Mouse (Mus musculus) limb, embryonic 11.5 days (tissue): ENCODE results near the gene Sdf2. TPM values are rescaled to one million over a fixed set of nuclear protein-coding genes. Genes with fewer than 3 reads are reported as not detected.

Experiments
- ATAC-seq: fragments of 200-750 bp; cut with Nextera tagmentation; 2 replicates; pipeline ENCODE4 v1.8.0; 2017; ENCODE audit warnings: low read depth; ENCODE audit not compliant: insufficient number of reproducible peaks, low FRiP score, low TSS enrichment
- DNase-seq: peaks from one replicate; pipeline ENCODE4 v3.0.0-alpha.2; 2015; ENCODE audit warnings: low spot score
- H3K27ac ChIP-seq: fragments of 300-500 bp; sonication (generic); replicated peaks from 2 replicates; pipeline ENCODE4 v1.5.1; 2014; ENCODE audit warnings: low read depth, mild to moderate bottlenecking, low read length
- H3K27me3 ChIP-seq: fragments of 300-500 bp; sonication (generic); 2 replicates; pipeline ENCODE4 v1.6.1; 2014; ENCODE audit warnings: mild to moderate bottlenecking, low read length, mixed read lengths; ENCODE audit not compliant: control insufficient read depth, insufficient read depth
- H3K36me3 ChIP-seq: fragments of 300-500 bp; sonication (generic); 2 replicates; pipeline ENCODE4 v1.6.1; 2014; ENCODE audit warnings: mild to moderate bottlenecking, low read length, moderate library complexity, mixed read lengths; ENCODE audit not compliant: control insufficient read depth, insufficient read depth
- H3K4me1 ChIP-seq: fragments of 300-500 bp; sonication (generic); 2 replicates; pipeline ENCODE4 v1.6.1; 2014; ENCODE audit warnings: low read length, mixed read lengths; ENCODE audit not compliant: control insufficient read depth, insufficient read depth
- H3K4me2 ChIP-seq: fragments of 300-500 bp; sonication (generic); 2 replicates; pipeline ENCODE4 v1.6.1; 2014; ENCODE audit warnings: low read depth, mild to moderate bottlenecking, moderate library complexity; ENCODE audit not compliant: severe bottlenecking
- H3K4me3 ChIP-seq: fragments of 300-500 bp; sonication (generic); 2 replicates; pipeline ENCODE4 v1.5.1; 2014; ENCODE audit warnings: low read depth, low read length
- H3K9ac ChIP-seq: fragments of 300-500 bp; sonication (generic); 2 replicates; pipeline ENCODE4 v1.6.1; 2014; ENCODE audit warnings: mild to moderate bottlenecking, low read length
- H3K9me3 ChIP-seq: fragments of 300-500 bp; sonication (generic); 2 replicates; pipeline ENCODE4 v1.6.1; 2016; ENCODE audit warnings: low read length; ENCODE audit not compliant: control insufficient read depth
- WGBS: fragments of 180-500 bp; shearing (Covaris S2); extraction: QIAGEN DNeasy Blood & Tissue Kit; methylation state at CpG from one replicate; pipeline ENCODE4 v1.1.7; 2014; 5-methylcytosine and 5-hydroxymethylcytosine counted together
- polyA plus RNA-seq: library from polyadenylated mRNA; unstranded; fragments of >200 nt; fragmentation: Nextera tagmentation; extraction: Ambion mirVana; gene quantifications from 2 replicates; pipeline ENCODE4 v1.2.1, GENCODE M21; 2014

Gene Sdf2
- polyA plus RNA-seq, 1 experiment from 2014 or later = 44.9 TPM

DNA sequence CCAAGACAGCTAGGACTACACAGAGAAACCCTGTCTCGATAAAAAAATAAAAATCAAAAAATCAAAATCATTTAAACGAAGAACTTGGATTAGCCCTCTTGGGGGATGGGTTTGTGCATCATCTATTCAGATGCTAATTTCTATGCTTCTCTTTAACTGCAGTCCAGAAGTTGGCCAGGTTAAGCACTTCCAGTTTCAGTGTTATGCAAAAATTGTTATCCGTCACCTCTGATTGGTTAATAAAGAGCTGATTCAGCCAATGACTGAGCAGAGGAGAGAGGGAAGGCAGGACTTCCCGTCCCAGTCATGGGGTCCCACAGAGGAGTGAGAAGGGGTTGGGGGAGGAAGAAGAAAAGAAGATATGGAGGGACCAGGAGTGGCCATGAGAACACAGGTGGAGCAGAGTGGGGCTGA, 2.2 kb downstream of the Sdf2 start:
- Histone ChIP-seq H3K27me3 (no peaks in the 10 kb centered on the region), H3K4me3 (no peak overlapping the region), H3K4me1 (peaks cover 5% of the 10 kb centered on the region), H3K4me2 (no peak overlapping the region), H3K9me3 (no peaks in the 10 kb centered on the region), H3K9ac (no peak overlapping the region), H3K27ac (no peak overlapping the region), H3K36me3 (peaks cover 5% of the 10 kb centered on the region; the same call in 1 of the 2 replicates)
- WGBS = 66% methylated on average over 4 of the region's 4 CpGs
- no peak for DNase-seq
- ATAC-seq = no peak

- no peak overlapping the region for H3K4me3 ChIP-seq
- H3K36me3 ChIP-seq = peaks cover 10% of the 10 kb centered on the region
- H3K27ac ChIP-seq = no peak overlapping the region
- WGBS = 95% methylated on average over 1 of the region's 1 CpGs
- DNase-seq (no peak), ATAC-seq (no peak)
- no peaks in the 10 kb centered on the region for H3K4me1 ChIP-seq
- H3K4me2 ChIP-seq = no peak overlapping the region
- no peaks in the 10 kb centered on the region for H3K9me3 ChIP-seq
- no peak overlapping the region for H3K9ac ChIP-seq
- H3K27me3 ChIP-seq = no peaks in the 10 kb centered on the region; the same call in 1 of the 2 replicates
These were observed 11.1 kb downstream of the Sdf2 start for GRCm38 (mm10) chr11:78256618-78257017.

- peaks cover 5% of the 10 kb centered on the region; the same call in 1 of the 2 replicates for H3K4me1 ChIP-seq
- 97% methylated on average over 2 of the region's 2 CpGs for WGBS
- no peak overlapping the region; the same call in 1 of the 2 replicates for H3K4me2 ChIP-seq
- H3K27ac ChIP-seq = no peak overlapping the region
- DNase-seq (no peak), ATAC-seq (peak; percentile 12; the same call in 1 of the 2 replicates)
- H3K4me3 ChIP-seq = no peak overlapping the region
- no peak overlapping the region for H3K9ac ChIP-seq
- peaks cover 13% of the 10 kb centered on the region; the same call in 1 of the 2 replicates for H3K36me3 ChIP-seq
- no peaks in the 10 kb centered on the region for H3K9me3 ChIP-seq
- H3K27me3 ChIP-seq = no peaks in the 10 kb centered on the region; the same call in 1 of the 2 replicates
These were observed 15.1 kb downstream of the Sdf2 start for GRCm38 (mm10) chr11:78260489-78261258.

GRCm38 (mm10) chr11:78261380-78262352, 16.1 kb downstream of the Sdf2 start, which contains the start of gene 2610507B11Rik:
2610507B11Rik (plus strand) TSS chr11:78261752.
- no peaks in the 10 kb centered on the region; the same call in 1 of the 2 replicates for H3K27me3 ChIP-seq
- DNase-seq (peak; percentile 95), ATAC-seq (peak; percentile 91)
- peak within 1 kb of the TSS; percentile 83 for H3K4me2 ChIP-seq
- H3K9ac ChIP-seq = peak within 1 kb of the TSS; percentile 72
- peak within 1 kb of the TSS; percentile 70 for H3K4me3 ChIP-seq
- peak within 1 kb of the TSS; percentile 70 for H3K27ac ChIP-seq
- 1% methylated on average over 95 of the region's 115 CpGs for WGBS
- H3K4me1 ChIP-seq = peaks cover 5% of the 10 kb centered on the region; the same call in 1 of the 2 replicates
- H3K36me3 ChIP-seq = peaks cover 19% of the 10 kb centered on the region
- H3K9me3 ChIP-seq = no peaks in the 10 kb centered on the region

GRCm38 (mm10) chr11:78262550-78262949, 17.0 kb downstream of the Sdf2 start:
- Histone ChIP-seq H3K9me3 (no peaks in the 10 kb centered on the region), H3K4me1 (peaks cover 5% of the 10 kb centered on the region; the same call in 1 of the 2 replicates), H3K9ac (no peak overlapping the region; the same call in 1 of the 2 replicates), H3K27ac (no peak overlapping the region), H3K4me3 (peak overlapping the region; percentile 70), H3K27me3 (no peaks in the 10 kb centered on the region; the same call in 1 of the 2 replicates), H3K4me2 (peak overlapping the region; percentile 83), H3K36me3 (peaks cover 25% of the 10 kb centered on the region)
- DNase-seq = peak; percentile 75
- ATAC-seq = no peak
- 3% methylated on average over 8 of the region's 8 CpGs for WGBS

- DNase-seq (no peak), ATAC-seq (no peak)
- no peaks in the 10 kb centered on the region for H3K27me3 ChIP-seq
- H3K9ac ChIP-seq = no peak overlapping the region
- H3K9me3 ChIP-seq = no peaks in the 10 kb centered on the region
- peaks cover 5% of the 10 kb centered on the region; the same call in 1 of the 2 replicates for H3K4me1 ChIP-seq
- no peak overlapping the region for H3K4me2 ChIP-seq
- no peak overlapping the region for H3K4me3 ChIP-seq
- no peak overlapping the region for H3K27ac ChIP-seq
- H3K36me3 ChIP-seq = peaks cover 38% of the 10 kb centered on the region
- WGBS = 91% methylated on average over 6 of the region's 6 CpGs
These were observed 20.0 kb downstream of the Sdf2 start for GRCm38 (mm10) chr11:78265571-78265970.

- DNase-seq (no peak), ATAC-seq (no peak)
- H3K9ac ChIP-seq = no peak overlapping the region
- no peaks in the 10 kb centered on the region for H3K9me3 ChIP-seq
- no peak overlapping the region for H3K4me2 ChIP-seq
- H3K27me3 ChIP-seq = no peaks in the 10 kb centered on the region
- H3K4me1 ChIP-seq = no peaks in the 10 kb centered on the region
- H3K4me3 ChIP-seq = no peak overlapping the region
- WGBS = 94% methylated on average over 13 of the region's 13 CpGs
- no peak overlapping the region for H3K27ac ChIP-seq
- peaks cover 59% of the 10 kb centered on the region for H3K36me3 ChIP-seq
These were observed 26.4 kb downstream of the Sdf2 start for GRCm38 (mm10) chr11:78271986-78272385.

GRCm38 (mm10) chr11:78275596-78275995, 30.1 kb downstream of the Sdf2 start:
- Histone ChIP-seq H3K9me3 (no peaks in the 10 kb centered on the region), H3K4me1 (no peaks in the 10 kb centered on the region), H3K4me2 (no peak overlapping the region), H3K27ac (no peak overlapping the region), H3K36me3 (peaks cover 53% of the 10 kb centered on the region), H3K4me3 (no peak overlapping the region), H3K9ac (no peak overlapping the region), H3K27me3 (no peaks in the 10 kb centered on the region)
- WGBS = 95% methylated on average over 1 of the region's 1 CpGs
- ATAC-seq = no peak
- no peak for DNase-seq
